11 mouse cellular contexts compared by ENCODE assay signal in genomic region chr19:42240881-42241280, GRCm38 (mm10).
"Had no signal": no experiment of that assay in that cellular context is flagged by ENCODE, and none has a peak within 500 bp of the region (broad histone marks: within the 10 kb centered on the region; RNA-seq: fewer than 3 reads in every experiment).

No protein-coding gene starts in this region.

- DNase-seq: gastrocnemius, postnatal 10 days; gastrocnemius, postnatal 36 days; heart, adult 11 months; heart, adult 2 months; heart, postnatal 14 days; heart, postnatal 36 days; kidney, adult 11 months; kidney, adult 2 months; kidney, postnatal 10 days; kidney, postnatal 25 days; left cerebral cortex, postnatal 4 days had no signal
